Mouse (Mus musculus): ENCODE results near the gene Errfi1.

Gene Errfi1

DNA sequence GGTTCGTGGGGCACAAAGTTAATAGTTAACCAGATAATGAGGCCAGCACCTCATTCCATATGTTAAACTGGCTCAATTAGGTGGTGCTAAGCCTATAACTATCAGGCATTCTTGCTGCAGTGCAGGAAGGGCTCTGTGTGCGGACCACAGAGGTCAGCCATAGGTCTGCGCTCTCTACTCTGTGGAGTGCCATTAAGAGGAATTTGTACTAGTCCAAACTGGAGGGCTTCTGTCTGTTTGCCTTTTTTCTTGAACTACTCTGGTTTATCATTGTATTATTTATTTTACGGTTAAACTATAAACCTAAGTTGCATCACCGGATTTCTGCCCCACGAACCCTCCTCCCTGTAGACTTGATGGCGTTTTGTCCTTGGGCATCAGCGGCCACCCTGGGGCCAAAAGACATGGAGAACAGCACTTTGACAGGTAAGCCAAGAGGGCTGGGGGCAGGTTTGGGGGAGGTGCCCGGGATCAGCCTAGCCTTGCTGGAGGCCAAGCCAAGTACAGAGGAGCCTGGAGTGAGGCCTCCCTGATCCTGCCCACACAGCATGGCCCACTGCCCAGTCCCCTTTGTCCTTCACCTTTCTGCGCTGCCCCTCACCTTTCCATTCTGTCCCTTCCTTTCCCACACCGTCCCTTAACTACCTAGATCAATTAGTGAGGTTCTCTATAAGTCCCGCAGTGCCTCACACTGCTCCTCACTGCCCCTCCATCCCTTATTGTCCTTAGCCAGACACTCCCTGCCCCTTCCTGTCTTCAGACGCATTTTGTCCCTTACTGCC, at the start of gene Errfi1:
TSS of gene Errfi1 (plus strand) at position 240 of the 782 bp plus-strand sequence.
- peak; percentile 25 for DNase-seq (ENCODE audit: low spot score)

DNA sequence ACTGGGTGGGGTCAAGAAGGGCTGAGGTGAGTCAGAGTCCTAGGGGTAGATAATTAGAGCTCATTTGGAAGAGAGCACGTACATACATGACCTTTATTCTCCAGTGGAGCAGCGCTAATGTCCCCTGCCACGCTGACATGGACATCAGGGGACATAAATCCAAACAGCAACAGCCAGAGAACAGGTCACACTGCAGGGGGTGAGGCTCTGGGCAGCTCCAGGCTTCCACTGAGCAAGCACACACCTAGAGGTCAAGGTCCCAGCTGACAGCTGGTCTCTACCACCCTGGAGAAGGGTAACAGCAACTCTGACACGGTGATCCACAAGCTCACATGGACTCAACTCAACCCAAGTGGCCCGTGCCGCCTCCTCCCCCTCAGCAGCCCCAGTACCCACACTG, 49.5 kb upstream of the Errfi1 start:
- no peak for DNase-seq (ENCODE audit: low spot score)

DNA sequence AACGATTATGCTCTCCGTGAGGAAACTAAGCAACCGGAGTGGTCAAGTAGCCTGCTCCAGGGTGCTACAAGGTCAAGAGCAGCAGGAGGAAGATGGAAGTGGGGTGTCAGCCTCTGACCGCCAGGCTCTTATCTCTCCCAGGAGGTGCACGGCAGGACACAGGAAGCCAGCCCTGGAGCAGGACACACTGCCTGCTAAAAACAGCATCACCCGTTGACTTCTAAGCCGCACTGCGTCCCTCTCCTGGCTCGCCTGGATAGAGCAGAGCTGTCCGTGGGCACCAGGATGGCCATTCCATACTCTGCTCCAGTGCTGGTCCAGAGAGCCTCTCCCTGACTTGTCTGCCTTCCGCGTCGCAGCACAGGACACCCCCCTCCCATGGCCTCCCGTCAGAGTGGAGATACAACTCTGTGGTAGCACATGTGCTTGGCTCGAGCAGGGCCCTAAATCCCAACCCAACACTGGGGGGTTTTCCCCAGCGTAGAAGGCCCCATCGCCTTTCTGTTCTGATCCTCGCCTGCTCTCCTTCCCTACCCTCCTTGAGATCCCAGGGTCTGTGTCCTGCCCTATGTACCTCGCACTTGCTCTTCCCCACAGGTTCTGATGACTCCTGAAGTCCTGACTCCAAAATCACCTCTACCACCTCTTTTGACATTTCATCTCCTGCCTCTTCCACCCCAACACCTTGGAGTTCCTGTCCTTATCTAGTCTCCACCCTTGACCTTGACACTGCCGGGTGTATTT, 45.8 kb upstream of the Errfi1 start:
- DNase-seq (ENCODE audit: low spot score) = no peak

DNA sequence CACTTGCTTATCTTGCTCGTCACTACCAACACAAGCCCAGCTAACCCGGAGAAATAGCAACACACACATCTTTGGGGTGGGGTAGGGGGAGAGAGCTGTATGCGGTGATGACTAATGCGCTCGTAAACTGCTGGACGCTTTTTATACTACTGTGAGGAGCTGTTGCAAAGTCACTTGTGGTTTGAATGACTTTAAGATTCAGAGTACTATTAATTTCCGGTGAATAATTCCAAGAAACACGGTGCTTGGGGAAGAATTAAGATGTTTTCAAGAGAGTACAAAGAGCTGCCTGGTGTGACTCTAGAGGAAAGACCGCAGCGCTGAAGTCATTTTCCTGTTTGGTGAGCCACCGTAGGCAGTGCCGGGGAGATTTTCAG, 45.3 kb upstream of the Errfi1 start:
- no peak for DNase-seq (ENCODE audit: low spot score)

DNA sequence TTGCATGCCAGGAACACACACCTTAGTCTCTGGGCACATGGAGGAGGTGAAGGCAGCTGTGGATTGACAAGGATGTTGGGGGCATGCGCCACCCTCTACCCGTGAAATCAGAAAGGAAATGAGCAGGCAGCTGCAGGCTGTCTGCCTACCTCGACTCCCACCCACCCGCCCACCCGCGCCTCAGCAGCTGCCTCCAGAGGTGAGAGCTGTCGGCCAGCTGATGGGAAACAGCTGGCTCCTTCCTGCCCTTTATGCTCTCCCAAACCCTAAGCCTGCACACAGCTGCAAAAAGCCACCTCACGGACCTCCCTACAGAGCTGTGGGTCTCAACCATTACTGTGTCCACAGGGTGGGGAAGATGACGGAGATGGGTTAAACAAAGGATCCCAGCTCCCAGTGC, 44.4 kb upstream of the Errfi1 start:
- DNase-seq (ENCODE audit: low spot score) = no peak

DNA sequence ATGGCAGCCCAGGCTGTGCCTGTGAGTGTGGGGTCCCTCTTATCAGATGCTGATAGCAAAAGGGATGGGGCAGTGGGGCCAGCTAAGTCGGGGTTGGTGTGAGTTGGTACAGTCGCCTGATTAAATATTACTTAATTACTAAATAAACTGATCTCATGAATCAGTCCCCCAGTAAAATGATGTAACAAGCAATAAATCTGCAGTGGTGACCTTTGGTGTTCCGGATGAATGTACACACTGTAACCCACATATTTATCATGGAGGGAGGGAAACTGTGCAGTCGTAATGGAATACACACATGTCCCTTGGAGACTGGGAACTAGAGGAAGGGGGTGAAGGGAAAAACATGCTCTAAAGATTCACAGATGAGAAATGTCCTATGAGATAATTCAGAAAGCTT, 38.6 kb upstream of the Errfi1 start:
- no peak for DNase-seq (ENCODE audit: low spot score)

DNA sequence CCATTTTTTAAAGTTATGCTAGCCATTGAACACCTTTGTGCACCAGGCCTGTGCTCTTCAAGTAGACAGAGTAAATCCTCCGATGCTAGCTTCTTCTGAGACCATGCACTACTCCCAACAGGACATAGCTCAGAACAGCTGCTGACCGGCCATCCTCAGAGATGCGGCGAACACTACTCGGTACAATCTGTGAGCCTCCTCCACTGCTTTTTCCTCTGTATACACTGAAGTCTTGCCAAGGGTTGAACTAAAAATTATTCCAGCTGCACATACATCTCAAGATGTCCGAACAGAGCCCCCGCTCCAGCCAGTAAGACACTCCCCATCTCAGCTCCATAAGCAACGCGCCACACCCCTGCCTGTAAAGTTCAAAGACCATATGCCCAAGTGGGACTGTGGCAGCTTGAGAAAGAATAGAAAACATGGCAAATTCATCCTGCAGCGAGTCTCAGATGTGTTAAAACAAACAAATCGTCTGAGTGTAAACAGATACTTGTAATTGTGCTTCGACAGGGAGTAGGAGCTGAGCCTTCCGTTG, 37.2 kb upstream of the Errfi1 start:
- DNase-seq (ENCODE audit: low spot score) = no peak

DNA sequence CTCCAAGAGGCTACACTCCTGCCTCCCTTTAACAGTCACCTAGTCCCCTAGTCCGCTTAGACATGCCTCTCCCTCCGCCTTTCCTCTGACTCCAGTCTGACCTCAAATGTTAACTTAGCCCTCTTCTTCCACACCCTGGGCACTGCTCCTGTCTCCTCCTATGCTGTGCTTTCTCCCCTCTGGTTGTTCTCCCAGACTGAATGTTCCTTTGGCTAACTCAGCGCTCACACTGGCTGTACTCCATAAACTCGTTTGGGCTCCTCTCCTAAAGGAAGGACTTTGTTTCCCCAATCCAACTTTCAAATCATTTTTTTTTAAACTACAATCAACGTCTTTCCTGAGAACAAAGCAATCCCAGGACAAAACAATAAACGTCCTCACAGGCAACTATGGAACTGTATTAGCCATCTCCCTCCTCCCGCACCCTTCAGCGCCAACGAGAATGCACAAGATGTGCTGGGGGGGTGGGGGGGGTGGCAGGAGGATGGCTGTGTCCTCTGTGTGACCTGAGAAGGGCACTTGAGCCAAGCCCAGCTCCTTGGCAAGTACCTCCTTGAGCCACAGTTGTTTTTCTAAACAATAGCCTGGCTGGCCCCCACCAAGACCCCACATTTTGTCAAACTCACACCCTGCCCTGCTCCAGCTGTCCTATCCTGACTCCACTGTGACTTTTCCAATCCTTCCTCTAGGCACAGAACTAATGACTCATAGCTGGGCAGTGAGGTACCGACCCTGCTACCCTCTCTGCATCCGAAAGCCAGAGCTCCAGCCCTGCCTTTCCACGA, 34.4 kb upstream of the Errfi1 start:
- DNase-seq (ENCODE audit: low spot score) = no peak

DNA sequence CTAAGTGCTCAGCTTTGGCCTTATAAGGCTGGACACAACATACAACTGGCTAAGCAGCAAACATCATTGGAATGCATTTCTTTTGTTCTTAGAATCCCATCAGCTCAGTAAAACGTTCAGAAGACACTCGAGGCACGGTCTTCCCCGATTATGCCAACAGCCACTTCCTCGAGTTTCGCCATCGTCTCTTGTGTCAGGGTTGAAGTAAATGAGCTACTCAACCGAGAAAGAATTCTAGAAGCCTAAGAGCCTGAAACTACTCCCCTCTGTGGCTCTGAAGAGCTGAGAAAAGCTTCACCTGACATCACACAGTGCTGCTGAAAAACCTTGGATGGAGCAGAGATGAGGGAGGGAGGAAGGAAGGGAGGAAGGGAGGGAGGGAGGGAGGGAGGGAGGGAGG, 32.3 kb upstream of the Errfi1 start:
- DNase-seq (ENCODE audit: low spot score) = no peak

DNA sequence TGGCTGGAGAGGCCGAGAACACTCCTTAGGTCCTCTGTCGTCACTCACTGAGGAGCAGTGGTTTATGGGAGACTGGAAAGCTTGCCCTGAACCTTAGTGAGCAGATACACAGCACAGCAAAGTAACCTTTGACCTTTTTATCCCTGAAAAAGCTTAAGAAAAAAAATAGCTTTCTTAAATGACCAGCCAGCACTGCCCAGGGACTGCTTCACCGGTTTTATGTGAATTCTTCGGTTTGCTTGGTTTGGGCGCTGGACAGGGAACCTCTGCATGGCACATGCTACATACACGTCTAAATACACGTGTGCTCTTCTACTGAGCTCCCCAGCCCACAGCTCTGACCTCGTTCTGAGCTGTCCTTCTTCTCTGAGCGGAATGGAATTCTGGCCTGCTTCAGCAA, 31.1 kb upstream of the Errfi1 start:
- no peak for DNase-seq (ENCODE audit: low spot score)

DNA sequence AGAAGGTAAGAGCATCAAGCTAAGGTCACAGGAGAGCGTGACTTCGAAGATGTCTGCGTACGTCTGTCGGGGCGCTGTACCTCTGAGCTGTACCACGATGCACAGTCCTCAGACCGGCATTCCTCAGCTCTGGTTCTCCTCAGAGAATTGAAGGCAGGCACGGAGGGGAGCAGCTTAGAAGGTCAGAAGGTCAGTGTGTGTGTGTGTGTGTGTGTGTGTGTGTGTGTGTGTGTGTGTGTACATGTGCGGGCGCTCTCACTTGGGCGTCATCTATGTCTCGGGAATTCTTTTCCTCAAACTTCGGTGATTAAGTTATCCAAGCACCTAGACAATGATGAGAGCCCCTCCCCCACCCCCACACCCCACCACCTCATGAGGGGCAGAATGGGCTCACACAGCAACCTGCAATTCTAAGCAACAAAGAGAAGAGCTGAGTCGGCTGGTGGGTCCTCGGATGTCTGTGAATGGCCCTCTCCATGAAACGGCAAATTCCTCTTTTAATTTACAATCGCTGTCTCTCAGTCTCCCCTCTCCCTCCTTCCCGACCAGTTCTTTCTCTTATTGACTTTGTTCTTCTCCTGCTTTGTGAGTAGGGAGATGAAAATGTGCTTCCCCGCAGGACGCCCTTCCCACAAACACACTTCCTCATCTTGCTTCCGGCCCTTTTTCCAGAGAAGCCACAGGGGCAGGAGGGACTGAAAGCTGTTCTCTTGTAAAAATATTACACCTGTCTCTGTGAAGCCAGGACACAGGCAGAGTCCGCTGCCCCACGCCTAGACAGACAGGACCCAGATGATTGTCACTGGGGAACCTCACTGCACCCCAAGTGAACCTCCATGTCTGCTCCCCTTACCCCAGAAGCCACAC, 29.9 kb upstream of the Errfi1 start:
- no peak for DNase-seq (ENCODE audit: low spot score)

DNA sequence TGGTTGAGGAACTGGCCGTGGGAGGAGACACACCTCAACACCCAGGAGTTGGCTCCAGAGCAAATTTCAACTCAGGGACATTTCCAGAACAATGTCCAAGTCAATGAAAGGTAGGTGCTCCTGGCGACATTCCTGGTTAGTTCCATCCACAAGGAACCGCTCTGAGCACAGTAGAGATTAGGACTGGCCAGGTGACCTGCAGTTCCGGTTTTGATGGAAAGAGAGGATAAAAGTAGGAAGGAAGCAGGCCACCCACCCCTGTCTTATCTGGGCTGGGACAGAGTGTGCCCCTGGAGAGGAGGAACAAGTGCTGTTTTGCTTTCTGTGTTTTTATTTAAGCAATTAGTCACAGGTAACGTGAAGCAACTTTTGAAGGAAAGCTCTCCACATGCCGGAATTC, 28.8 kb upstream of the Errfi1 start:
- DNase-seq (ENCODE audit: low spot score) = no peak

DNA sequence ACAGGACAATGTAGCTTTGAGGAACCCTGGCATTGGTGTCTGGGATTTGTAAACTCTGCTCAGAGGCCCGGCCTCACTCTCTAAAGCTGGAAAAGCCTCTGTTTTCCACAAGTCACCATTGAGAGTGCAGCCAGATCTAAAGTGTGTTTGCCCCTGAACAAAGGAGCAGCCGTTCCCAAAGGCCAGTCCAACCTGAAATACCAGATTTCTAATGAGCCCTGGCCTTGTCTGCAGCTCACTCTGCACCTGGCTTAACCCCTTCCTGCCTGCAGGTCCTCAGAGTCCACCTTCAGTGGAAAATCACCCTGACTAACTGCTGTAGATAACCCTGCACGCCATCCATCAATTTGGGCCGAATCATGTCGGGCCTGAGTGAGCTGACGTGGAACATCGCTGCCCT, 28.2 kb upstream of the Errfi1 start:
- DNase-seq (ENCODE audit: low spot score) = no peak

DNA sequence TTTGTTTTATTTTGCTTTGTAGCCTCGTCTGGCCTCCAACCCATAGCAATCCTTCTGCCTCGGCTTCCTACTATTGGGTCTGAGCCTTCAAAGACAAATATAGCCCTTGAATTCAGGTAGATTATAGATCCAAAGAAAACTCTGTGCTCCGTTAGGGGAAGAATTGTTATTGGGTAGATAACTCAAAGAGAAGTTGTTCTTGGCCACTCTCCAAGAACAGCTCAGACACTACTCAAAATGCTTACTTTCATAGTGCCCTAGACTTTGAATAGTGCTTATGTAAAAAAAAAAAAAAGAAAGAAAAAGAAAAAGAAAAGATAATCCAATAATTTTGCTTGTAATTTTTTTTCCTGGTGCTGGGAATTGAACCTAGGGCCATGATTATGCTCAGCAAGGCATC, 22.4 kb upstream of the Errfi1 start:
- no peak for DNase-seq (ENCODE audit: low spot score)

DNA sequence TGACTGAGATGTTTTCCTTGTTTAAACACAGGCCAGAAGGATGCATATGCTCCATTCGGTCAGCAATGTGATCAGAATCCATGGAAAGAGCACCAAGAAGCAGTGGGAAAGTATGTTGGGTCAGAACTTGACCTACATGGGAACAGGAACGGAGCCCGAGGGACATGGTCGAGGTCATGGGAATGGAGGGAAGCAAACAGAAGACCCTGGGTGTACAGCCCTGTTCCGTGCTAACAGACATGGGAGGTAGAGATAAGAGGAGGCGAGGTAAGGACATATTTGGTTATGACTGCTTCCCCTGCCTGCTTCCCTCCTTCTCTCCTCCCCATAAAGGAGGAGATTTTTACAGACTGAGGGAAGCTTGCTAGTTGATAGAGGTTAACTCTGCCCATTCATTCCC, 21.8 kb upstream of the Errfi1 start:
- no peak for DNase-seq (ENCODE audit: low spot score)

DNA sequence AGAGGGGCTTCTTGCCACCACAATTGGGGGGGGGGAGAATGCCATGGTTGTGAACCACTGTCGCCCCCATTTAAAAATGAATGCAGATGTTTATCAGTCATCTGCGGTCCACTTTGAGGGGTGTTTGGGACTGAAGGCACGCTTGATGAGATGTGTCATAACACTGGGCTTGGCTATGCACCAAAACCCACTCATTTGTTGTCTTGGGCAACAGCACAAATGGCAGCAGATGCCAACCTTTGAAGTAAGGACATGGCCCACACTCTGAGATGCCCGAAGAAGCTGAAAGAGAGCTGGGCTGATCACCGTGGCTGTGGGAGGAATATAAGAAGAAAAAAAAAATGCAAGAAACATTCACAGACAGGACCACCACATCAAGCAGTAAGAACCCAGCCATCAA, 18.6 kb upstream of the Errfi1 start:
- DNase-seq (ENCODE audit: low spot score) = no peak

DNA sequence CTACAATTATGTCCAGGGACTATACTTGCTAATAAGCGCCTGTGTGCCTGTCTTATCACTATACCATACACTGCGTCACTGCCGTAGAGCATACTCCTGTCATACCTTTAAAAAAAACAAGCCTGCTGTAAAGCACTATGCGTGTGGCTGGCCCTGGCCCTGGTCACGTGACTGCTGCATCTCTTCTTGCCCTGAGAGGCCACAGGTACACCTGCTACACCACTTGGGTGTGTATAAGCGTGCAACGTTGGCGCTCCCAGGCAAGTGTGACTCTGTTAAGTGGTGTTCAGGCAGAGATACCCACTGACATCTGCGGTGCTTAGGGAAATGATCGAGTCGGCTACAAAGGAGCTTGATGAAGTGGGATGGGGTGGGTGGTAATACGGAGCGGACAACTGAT, 17.5 kb upstream of the Errfi1 start:
- no peak for DNase-seq (ENCODE audit: low spot score)

DNA sequence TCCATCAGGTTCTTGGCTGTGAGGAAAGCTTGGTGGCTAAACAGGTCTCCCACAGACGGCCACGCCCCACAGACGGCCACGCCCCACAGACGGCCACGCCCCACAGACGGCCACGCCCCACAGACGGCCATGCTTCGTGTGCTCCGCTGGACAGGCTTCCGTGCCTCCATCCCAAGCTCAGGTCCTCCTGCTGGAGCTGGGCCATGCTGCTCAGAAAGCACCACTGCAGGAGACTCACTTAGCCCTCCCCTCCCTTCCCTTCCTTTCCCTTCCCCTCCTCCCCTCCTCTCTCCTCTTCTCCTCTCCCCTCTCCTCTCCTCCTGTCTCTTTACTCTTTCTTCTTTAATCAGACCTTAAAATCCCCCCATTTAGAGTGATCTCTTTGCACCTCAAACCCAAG, 16.8 kb upstream of the Errfi1 start:
- DNase-seq (ENCODE audit: low spot score) = no peak

DNA sequence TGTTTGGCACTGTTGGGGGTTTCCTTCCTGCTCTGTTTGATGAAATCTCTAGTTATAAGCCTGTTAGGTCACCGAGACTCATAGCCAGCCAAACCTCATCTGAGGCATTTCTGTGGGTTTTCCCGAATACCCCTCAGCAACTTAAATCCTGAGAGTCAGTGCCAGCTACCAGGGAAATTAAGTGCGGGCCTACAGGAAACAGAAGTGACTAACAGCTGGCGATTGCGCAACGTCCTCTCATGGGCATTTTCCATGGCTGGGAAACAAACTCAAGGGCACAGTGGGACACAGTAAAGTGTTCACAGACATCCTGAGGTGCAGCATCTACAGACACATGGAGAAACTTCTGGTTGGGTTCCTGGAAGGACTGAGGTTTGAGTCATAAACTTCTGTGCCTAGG, 16.3 kb upstream of the Errfi1 start:
- DNase-seq (ENCODE audit: low spot score) = no peak

DNA sequence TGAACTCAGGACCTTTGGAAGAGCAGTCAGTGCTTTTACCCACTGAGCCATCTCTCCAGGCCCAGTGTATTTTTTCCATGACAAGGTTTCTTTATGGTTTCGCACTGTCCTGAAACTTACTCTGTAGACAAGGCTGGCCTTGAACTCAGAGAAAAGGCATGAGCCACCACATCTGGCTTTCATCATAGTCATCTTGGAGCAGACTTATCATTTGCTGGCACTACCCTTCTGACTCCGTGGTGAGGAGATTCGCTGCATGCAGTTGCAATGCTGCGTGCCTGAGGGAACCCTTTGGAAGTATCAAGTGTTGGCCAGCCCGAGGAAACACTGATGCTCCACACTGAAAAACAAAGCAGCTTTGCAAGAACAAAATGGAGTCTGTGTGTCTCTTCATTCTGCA, 11.7 kb upstream of the Errfi1 start:
- no peak for DNase-seq (ENCODE audit: low spot score)

DNA sequence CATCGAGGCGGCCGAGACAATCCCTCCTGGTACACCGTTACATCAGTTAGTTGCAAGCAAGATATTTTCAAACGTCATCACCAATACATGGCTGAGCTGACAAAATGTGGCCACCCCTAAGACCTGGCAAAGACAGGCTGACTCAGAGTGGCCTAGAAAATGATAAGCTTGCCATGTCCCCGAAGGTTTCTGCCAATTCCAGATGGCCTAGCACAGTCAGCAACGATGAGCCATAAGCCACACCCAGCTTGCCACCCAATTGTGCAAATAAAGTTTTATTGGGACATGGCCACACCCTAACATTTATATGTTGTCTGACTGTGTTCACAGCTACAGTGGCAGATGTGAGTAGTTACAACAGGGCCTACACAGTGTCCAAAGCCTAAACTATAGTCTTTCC, 10.5 kb upstream of the Errfi1 start:
- DNase-seq (ENCODE audit: low spot score) = no peak

DNA sequence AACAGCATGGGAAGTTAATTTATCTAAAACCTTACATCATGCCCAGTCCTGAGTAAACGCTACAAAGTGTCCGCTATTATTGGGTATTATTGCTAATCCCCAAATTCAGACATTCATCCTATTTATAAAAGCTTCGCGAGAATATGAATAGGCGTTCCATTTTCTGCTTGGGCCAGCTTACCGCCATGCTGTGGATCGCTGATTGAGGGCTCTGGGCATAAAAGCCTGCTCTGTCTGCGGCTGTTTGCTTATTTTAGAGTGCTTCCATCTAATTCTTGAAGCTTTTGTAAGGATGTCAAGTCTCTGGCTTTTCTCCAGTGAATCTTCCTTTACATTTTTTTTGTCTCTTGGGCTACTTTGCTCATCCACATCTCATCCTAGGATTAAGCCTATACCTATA, 7.4 kb upstream of the Errfi1 start:
- no peak for DNase-seq (ENCODE audit: low spot score)

Data from ovary, postnatal 36 days (tissue).